Mouse (Mus musculus) C2C12 (cell line): ENCODE data around the gene Elk3.

ENCODE experiments used
- CEBPB ChIP-seq: IDR thresholded peaks from one replicate; pipeline ENCODE4 v1.6.1; 2011; ENCODE audit warnings: low read depth, mild to moderate bottlenecking, control low read depth, moderate library complexity
- CTCF ChIP-seq: IDR thresholded peaks from one replicate; pipeline ENCODE4 v1.5.1; 2011; ENCODE audit not compliant: control insufficient read depth, insufficient read depth, insufficient read length
- MAX ChIP-seq: IDR thresholded peaks from one replicate; pipeline ENCODE4 v1.6.1; 2011; ENCODE audit warnings: mild to moderate bottlenecking, control low read depth
- MYOD1 ChIP-seq: IDR thresholded peaks from one replicate; pipeline ENCODE4 v1.6.1; 2011; ENCODE audit warnings: low read depth; ENCODE audit not compliant: control insufficient read depth, insufficient read length

- TF ChIP-seq MYOD1 = no peak
- TF ChIP-seq CEBPB = no peak
- no peak for TF ChIP-seq CTCF
- TF ChIP-seq MAX = no peak
These were observed 41.2 kb downstream of the Elk3 start for GRCm38 (mm10) chr10:93269744-93270143.
